Mouse (Mus musculus): ENCODE data around the gene Glis2.

DNA sequence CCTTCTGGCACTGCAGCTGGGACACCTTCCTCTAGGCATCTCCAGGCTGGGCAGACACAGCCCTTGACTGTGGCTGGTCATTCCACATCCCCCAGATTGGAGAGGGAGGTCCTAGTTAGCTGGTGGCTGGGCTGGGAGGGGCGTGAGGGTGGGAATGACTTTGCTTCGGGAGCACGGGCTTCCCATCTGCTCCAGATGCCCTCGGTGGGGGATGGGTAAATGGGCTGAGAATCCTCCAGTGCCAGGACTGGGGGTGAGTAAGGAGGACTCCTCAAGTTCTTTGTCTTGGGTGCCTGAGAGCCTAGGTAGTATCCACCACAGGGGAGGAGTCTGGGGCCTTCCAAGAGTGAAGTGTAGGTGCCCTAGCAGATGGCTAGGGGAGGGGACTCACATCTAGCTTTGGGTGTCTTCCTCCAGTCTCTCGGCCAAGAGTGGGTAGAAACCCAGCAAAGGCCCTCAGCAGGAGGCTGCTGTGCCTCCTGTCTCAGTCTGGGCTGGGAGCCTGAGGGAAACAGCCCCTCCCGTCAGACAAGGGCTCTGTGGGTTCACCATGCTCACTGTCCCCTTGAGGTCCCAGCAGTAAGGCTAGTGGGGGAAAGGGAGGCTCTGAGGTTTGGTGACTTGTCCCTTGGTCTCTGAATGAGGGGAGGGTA is 4.5 kb downstream of the Glis2 start:
- no peak for TF ChIP-seq CTCF (IDR thresholded peaks at IDR 0.05; ENCODE audit: control insufficient read depth, insufficient read depth, insufficient replicate concordance, low read depth, low read length)
- no peak for TF ChIP-seq POLR2A (IDR thresholded peaks at IDR 0.05; ENCODE audit: control insufficient read depth, low read depth, low read length)

Data from testis, adult 2 months (tissue).